Mouse (Mus musculus) cerebellum, adult 11 months (tissue): ENCODE measurements around the gene Optn.
"Not testable (repeated sequence)": the region's sequence is repeated elsewhere in the genome, so short reads cannot be mapped to it uniquely, and the experiment has no call there.

Experiments used
- DNase-seq: peaks from one replicate; pipeline ENCODE4 v3.0.0; 2022

Gene Optn

DNA sequence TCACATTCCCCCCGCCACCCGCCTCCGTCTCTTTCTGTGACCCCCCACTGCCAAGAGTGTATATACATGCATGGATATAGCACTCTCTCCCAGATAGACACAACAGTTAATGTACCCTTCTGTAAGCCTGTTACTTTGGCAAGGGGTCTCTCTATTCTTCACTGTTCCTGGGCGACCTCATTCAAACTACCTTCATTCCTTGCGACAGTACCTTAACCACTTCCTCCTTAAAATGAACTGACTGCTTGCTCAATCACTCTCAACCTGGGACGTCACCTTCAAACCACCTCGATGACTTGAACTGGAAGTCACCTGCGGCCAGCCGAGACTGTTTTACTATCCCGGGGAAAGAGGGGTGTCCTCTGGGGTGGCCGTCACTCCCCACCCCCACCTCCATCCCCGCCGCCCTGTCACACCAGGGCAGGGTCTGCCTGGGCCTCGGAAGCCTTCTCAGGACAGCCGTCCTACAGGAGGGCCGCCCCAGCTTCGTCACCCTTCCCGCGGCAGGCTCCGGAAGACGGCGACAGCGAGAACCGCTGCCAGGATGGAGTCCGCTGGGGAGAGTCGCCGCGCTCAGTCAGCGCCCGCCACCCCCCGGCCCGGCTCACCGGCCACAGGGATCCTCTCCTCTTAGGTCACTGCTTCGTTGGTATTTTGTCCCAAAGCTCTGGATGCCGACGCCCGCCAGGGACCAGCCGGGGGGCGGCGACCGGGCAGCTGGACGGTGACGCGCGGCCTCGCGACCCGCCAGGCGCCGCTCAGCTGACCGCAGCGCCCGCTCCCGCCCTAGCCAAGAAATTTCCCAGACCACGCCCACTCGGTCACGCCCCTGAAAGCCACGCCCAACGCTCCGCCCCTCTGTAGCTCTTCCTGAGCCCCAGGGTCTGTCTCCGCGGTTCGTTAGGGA, at the start of gene Optn:
TSS of gene Optn (minus strand) at position 753 of the 907 bp plus-strand sequence.
- peak; percentile 75 for DNase-seq

DNA sequence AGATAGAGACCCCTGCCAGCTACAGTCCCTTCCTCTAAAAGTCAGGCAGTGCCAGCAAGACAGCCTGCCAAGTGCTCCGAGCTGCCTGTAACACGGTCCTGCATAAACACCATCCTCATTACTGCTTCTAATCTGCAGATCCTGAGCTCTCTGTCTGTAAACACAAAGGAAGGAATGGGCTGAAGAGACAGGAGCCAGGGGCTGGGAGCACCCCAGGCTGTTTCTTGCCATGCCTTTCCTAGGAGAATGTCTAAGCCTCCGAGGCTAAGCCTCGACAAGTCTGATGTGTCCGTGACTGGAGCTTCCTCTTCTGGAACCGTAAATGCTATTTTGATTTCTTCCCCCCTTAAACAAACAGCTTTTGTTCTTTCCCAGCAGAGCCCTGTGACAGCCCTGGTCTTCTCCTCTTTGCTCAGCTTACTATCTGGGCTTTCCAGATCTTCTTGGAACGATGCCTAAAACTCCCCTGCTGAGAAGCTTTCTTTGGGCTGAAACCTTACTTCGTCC, 49.0 kb upstream of the Optn start:
- DNase-seq: no peak

GRCm38 (mm10) chr2:5102891-5103290, 39.0 kb upstream of the Optn start:
- no peak for DNase-seq

GRCm38 (mm10) chr2:5101743-5102245, 37.9 kb upstream of the Optn start:
- DNase-seq: no peak

- DNase-seq: no peak
Observed at GRCm38 (mm10) chr2:5099176-5099575, 35.3 kb upstream of the Optn start.

DNA sequence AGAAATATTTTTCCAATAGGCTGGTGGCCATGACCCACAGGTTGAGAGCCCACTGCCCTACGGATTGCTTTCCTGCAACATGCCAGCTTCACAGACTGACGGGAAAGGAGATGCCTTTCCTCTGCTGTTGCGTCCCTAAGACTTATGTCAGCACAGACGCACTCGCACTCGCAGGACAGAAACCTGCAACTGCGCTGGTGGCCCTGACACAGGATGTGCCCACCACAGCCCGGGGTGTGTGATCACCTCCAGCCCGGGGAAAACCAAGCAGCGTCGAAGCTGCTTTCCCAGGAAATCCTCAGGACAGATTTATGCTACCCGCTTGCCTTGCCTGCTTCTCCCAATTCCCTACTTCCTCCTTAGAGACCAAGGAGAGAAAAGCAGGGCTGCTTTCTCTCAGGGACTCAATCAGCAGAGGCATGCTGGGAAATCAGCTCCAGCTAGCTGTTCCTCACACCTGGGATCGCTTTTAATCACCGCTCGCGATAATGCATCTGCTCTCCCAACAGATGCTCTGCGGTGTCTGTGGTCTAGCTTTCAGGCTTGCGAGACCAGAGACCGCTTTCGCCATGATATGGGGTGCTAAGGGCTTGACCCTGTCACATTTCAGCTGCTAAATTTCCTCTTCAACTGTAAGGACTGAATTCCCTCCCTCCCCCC, 34.1 kb upstream of the Optn start:
- DNase-seq: no peak

- DNase-seq: no peak
Observed at GRCm38 (mm10) chr2:5095316-5095715, 31.5 kb upstream of the Optn start.

DNA sequence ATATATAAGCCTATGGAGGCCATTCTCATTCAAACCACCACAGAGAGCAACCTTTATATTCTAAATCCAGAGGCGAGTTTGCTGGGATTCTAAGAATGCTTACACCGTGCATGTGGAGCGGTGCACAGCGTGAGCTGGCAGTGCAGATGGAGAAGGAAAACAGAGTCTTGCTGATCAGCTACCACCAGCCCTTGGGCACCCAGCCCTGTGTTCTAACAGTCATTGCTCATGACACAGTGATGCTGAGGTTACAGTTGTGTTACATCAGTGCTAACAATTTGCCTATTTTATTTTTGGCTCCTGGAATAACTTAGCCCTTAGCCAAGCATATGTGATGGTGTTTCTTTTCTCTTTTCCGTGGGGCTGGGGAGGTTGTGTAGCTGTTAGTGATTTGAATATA, 31.0 kb upstream of the Optn start:
- no peak for DNase-seq

DNA sequence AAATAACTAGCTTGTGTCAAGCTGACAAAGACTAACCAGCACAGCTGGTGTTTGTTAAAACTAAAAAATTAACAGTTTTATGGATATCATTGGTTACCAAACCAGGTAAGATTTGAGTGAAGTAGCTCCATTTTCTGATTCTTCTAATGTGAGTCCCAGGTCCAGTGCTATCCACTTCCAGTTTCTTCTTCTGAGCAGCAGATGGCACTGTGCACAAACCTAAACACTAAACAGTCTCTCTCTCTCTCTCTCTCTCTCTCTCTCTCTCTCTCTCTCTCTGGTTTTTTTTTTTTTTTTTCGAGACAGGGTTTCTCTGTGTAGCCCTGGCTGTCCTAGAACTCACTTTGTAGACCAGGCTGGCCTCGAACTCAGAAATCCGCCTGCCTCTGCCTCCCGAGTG, 26.5 kb upstream of the Optn start:
- not testable (repeated sequence) for DNase-seq

- no peak for DNase-seq
Observed at GRCm38 (mm10) chr2:5087667-5088066, 23.8 kb upstream of the Optn start.

GRCm38 (mm10) chr2:5083739-5084138, 19.9 kb upstream of the Optn start:
- no peak for DNase-seq

GRCm38 (mm10) chr2:5080053-5080787, 16.4 kb upstream of the Optn start:
- peak; percentile 20 for DNase-seq

- no peak for DNase-seq
Observed at GRCm38 (mm10) chr2:5077937-5078336, 14.1 kb upstream of the Optn start.

- no peak for DNase-seq
Observed at GRCm38 (mm10) chr2:5077490-5077889, 13.6 kb upstream of the Optn start.

- no peak for DNase-seq
Observed at GRCm38 (mm10) chr2:5075856-5076255, 12.0 kb upstream of the Optn start.

DNA sequence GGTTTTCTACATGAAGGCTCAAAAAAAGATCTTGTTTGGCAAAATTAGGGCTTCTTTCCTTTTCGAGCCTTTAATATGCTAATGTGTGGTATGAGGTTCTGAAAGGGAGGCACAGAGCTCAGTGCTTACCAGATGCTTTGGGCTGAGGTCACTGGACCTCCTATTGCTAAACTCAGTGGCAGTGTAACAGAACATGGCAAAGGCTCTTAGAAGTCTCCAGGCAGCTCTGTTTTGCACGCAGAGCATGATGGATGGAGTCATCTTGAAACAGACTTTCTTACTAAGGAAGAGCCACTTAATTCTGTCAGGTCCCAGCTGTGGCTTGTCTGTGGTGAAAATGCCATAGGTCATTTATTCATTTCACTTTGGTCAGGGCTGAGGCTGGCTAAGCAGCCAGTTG, 11.6 kb upstream of the Optn start:
- no peak for DNase-seq

DNA sequence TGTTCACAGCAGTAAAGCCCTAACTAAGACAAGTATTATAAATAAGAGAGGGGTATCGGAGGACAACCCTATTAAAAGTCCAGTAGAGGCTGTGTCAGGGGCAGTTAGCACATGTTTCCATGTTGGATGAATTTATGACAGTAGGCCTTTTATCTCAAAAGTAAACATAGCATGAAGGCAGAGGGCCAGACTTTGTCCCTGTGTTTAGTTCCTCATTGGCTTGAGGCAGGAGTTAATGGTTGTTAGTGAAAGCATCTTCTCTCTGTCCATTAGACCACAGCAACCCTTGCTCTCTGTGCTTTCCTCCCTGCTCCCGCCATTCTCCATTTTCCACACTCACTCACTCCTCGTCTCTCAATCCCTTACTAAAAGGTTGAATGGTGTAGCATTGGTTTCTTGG, 9.9 kb upstream of the Optn start:
- no peak for DNase-seq

GRCm38 (mm10) chr2:5067951-5068350, 4.1 kb upstream of the Optn start:
- DNase-seq: no peak

DNA sequence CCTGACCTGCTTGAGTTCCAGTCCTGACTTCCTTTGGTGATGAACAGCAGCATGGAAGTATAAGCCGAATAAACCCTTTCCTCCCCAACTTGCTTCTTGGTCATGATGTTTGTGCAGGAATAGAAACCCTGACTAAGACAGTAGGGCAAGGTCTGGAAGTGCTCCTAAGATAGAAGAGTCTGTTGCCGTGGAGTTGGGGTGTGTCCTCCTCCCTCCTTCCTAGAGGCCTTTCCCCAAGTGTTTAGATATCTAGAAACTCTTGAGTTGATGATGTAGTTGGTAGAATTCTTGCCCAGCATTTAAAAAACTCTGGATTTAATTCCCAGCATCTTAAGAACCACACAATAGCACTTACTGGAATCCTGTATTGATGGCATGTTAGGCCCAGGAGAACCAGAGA, 3.4 kb upstream of the Optn start:
- DNase-seq: not testable (repeated sequence)

DNA sequence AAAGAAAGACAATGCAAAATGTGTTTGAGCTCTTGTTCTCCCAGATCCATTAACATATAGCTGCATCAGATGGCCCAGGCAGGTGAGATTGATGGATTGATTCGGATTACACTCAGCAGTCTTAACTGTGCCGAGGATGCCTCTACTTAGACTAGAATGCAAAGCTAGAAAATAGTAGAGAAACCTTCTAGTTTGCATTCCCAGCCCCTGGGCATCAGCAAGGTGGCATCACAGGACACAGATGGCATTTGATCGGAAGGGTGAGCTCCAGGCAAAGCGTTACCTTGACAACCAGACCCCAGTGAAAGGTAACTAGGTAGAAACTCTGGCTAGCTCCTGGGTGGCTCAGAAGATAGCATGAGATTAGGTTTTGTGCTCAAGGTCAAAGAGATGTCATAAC, 396 bp upstream of the Optn start:
- DNase-seq: no peak

GRCm38 (mm10) chr2:5062496-5063298, 1.2 kb downstream of the Optn start:
- no peak for DNase-seq

GRCm38 (mm10) chr2:5061133-5061708, 2.6 kb downstream of the Optn start:
- no peak for DNase-seq
